11 mouse cellular contexts compared by ENCODE assay signal in the genomic region with DNA sequence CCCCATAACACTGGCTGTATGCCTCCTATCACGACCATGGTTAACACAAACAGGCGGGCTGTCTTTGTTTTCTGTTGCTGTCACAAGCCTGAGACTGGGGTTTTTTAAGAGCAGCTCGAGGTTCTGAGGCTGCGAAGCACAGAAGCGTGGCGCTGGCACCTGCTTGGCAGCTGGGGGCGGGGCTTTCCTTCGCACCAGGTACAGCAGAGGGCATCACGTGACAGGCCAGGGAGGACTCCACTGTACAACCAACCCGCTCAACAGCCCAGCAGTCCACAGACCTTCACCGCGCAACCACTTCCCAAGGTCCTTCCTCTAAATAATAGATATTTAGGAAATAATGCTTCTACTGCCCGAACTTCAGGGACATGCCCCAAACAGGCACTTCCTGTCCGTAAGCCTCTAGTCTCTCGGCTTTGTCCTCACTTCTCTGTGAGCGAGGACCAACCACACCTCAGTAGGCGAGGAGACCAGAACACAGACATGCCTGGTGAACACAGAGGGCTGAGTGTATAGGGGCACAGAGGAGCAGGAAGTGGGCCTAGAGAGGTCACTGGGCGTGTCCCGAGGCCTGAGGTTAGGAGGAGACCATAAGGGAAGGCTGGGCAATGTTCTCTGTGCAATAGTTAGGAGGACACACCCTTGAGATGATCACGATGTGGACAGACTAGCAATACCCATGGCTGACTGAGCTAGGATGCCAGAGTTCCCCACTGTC. TPM values are rescaled to one million over a fixed set of nuclear protein-coding genes. Genes with fewer than 3 reads are reported as not detected.
DNase-seq lines count a peak whose midpoint lies in the region; ATAC-seq and TF ChIP-seq lines count a peak whose summit lies in the region.
"Had no signal": no experiment of that assay in that cellular context is flagged by ENCODE, and none has a peak within 500 bp of the region (broad histone marks: within the 10 kb centered on the region; RNA-seq: fewer than 3 reads in every experiment).

No protein-coding gene starts in this region.

- no peaks in the 10 kb centered on the region for H3K9me3 ChIP-seq in E14TG2a.4 (ENCODE audit: low read length)
- H3K9me3 ChIP-seq in hindbrain, embryonic 12.5 days (replicated peaks), result no peaks in the 10 kb centered on the region
- H3K9me3 ChIP-seq: lung, embryonic 15.5 days had no signal

- no peaks in the 10 kb centered on the region for H3K36me3 ChIP-seq in E14TG2a.4 (ENCODE audit: insufficient read depth, low read length)
- H3K36me3 ChIP-seq in hindbrain, embryonic 12.5 days, result no peaks in the 10 kb centered on the region
- H3K36me3 ChIP-seq: lung, embryonic 15.5 days had no signal

- H3K27ac ChIP-seq in hindbrain, embryonic 12.5 days, result no peak overlapping the region
- H3K27ac ChIP-seq: lung, embryonic 15.5 days had no signal

- no peak overlapping the region for H3K4me2 ChIP-seq in hindbrain, embryonic 12.5 days (replicated peaks)
- H3K4me2 ChIP-seq: lung, embryonic 15.5 days had no signal

- DNase-seq in kidney, postnatal 25 days, result peak; percentile 48 to 70
- DNase-seq in cerebellum, adult 9-11 months, result no peak
- DNase-seq in layer of hippocampus, postnatal 10 days (ENCODE audit: low spot score in 2 of 2), result no peak
- no peak for DNase-seq in frontal cortex, postnatal 14 days (ENCODE audit: low spot score in 2 of 2)
- DNase-seq: cerebellum, postnatal 14 days had no signal

- peak overlapping the region; percentile 37; the same call in 1 of the 2 replicates for H3K4me3 ChIP-seq in E14TG2a.4 (replicated peaks; ENCODE audit: low read length)
- no peak overlapping the region for H3K4me3 ChIP-seq in hindbrain, embryonic 12.5 days
- H3K4me3 ChIP-seq: lung, embryonic 15.5 days had no signal

- peaks cover 21% of the 10 kb centered on the region for H3K4me1 ChIP-seq in E14TG2a.4 (replicated peaks; ENCODE audit: low read depth, low read length)
- H3K4me1 ChIP-seq in hindbrain, embryonic 12.5 days, result peaks cover 3% of the 10 kb centered on the region
- H3K4me1 ChIP-seq: lung, embryonic 15.5 days had no signal

- ATAC-seq in erythroid progenitor cell, adult 5-6 weeks (replicated peaks; ENCODE audit: low FRiP score, poor library complexity, severe bottlenecking), result peak; percentile 53
- ATAC-seq in megakaryocyte progenitor cell, adult 5-6 weeks (replicated peaks; ENCODE audit: poor library complexity), result peak; percentile 76
- no peak for ATAC-seq in hindbrain, embryonic 12.5 days (ENCODE audit: low FRiP score)
- ATAC-seq: inflammation-experienced regulatory T-cells, adult 6 months had no signal

- H3K9ac ChIP-seq in hindbrain, embryonic 12.5 days, result no peak overlapping the region
- H3K9ac ChIP-seq: lung, embryonic 15.5 days had no signal

- peaks cover 71% of the 10 kb centered on the region for H3K27me3 ChIP-seq in E14TG2a.4 (ENCODE audit: insufficient read depth, low read length)
- H3K27me3 ChIP-seq in hindbrain, embryonic 12.5 days, result peaks cover 4% of the 10 kb centered on the region; the same call in 1 of the 2 replicates
- H3K27me3 ChIP-seq: lung, embryonic 15.5 days had no signal

- no peak for TF ChIP-seq CTCF in E14TG2a.4 (conservative IDR thresholded peaks at IDR 0.05; ENCODE audit: low read length)

- 83% methylated on average over 20 of the region's 20 CpGs for WGBS in hindbrain, embryonic 12.5 days

RNA-seq across cellular contexts. Expression of a gene that starts 37.3 kb away (rescaled TPM):
- 66.7 and 95.9 TPM in 2 replicates for total RNA-seq in erythroid progenitor cell, adult 5-6 weeks (2015; ENCODE audit: low replicate concordance)
- total RNA-seq in erythroid progenitor cell, adult 5-6 weeks (2017; ENCODE audit: low replicate concordance), result 180 and 263 TPM in 2 replicates
- 50.4 and 58.9 TPM in 2 replicates for total RNA-seq in megakaryocyte progenitor cell, adult 5-6 weeks (2015)
- total RNA-seq in megakaryocyte progenitor cell, adult 5-6 weeks (2017), result 173 and 193 TPM in 2 replicates
- 10 to 100 TPM; 42.1 to 45.0 TPM for total RNA-seq in layer of hippocampus, postnatal 10 days (2021)
- polyA plus RNA-seq in hindbrain, embryonic 12.5 days (2016; fragmentation: Nextera tagmentation; extraction: Ambion mirVana), result 77.2 and 80.7 TPM in 2 replicates

RNA-seq across cellular contexts. Expression of a gene that starts 44.7 kb away (rescaled TPM):
- 722 and 849 TPM in 2 replicates for total RNA-seq in erythroid progenitor cell, adult 5-6 weeks (2015; ENCODE audit: low replicate concordance)
- 222 and 384 TPM in 2 replicates for total RNA-seq in erythroid progenitor cell, adult 5-6 weeks (2017; ENCODE audit: low replicate concordance)
- total RNA-seq in megakaryocyte progenitor cell, adult 5-6 weeks (2015), result 413 and 462 TPM in 2 replicates
- 119 and 154 TPM in 2 replicates for total RNA-seq in megakaryocyte progenitor cell, adult 5-6 weeks (2017)
- total RNA-seq in layer of hippocampus, postnatal 10 days (2021), result 100 to 1,000 TPM; 245 to 279 TPM
- polyA plus RNA-seq in hindbrain, embryonic 12.5 days (2016; fragmentation: Nextera tagmentation; extraction: Ambion mirVana), result 536 and 591 TPM in 2 replicates

RNA-seq across cellular contexts. Expression of a gene that starts 53.2 kb away (rescaled TPM):
- 85.5 and 150 TPM in 2 replicates for total RNA-seq in erythroid progenitor cell, adult 5-6 weeks (2015; ENCODE audit: low replicate concordance)
- 70.6 and 90.5 TPM in 2 replicates for total RNA-seq in erythroid progenitor cell, adult 5-6 weeks (2017; ENCODE audit: low replicate concordance)
- 216 and 219 TPM in 2 replicates for total RNA-seq in megakaryocyte progenitor cell, adult 5-6 weeks (2015)
- 248 and 276 TPM in 2 replicates for total RNA-seq in megakaryocyte progenitor cell, adult 5-6 weeks (2017)
- total RNA-seq in layer of hippocampus, postnatal 10 days (2021), result 100 to 1,000 TPM; 116 to 123 TPM
- polyA plus RNA-seq in hindbrain, embryonic 12.5 days (2016; fragmentation: Nextera tagmentation; extraction: Ambion mirVana), result 163 and 169 TPM in 2 replicates

Comparison
In these comparisons a context has a peak if more than half of its experiments do, and no peak if none do; other contexts are left out.
1. DNase-seq: peak in kidney, postnatal 25 days (2 of 2); none in cerebellum, adult 9-11 months (single experiment), layer of hippocampus, postnatal 10 days (0 of 2) and frontal cortex, postnatal 14 days (0 of 2).